Mouse (Mus musculus): ENCODE data around the gene Pptc7. TPM values are rescaled to one million over a fixed set of nuclear protein-coding genes. Genes with fewer than 3 reads are reported as not detected.

Gene Pptc7
- polyA plus RNA-seq, 2 experiments = 8.9 to 11.5 TPM

GRCm38 (mm10) chr5:122267899-122268298 lies 16.3 kb upstream of the Pptc7 start:
- no peak for ATAC-seq (ENCODE audit: low FRiP score, low read depth)
- H3K27me3 ChIP-seq (ENCODE audit: control insufficient read depth, insufficient read depth, low read length) = no peaks in the 10 kb centered on the region
- 32% methylated on average over 5 of the region's 5 CpGs for WGBS
- DNase-seq (ENCODE audit: low spot score) = peak; percentile 44
- no peak for TF ChIP-seq POLR2A (IDR thresholded peaks at IDR 0.05; ENCODE audit: borderline replicate concordance, extremely low read depth, insufficient read depth, insufficient read length)
- no peak overlapping the region for H3K27ac ChIP-seq (replicated peaks; ENCODE audit: low read depth, low read length)
- H3K4me2 ChIP-seq (replicated peaks; ENCODE audit: low read depth, low read length, severe bottlenecking) = no peak overlapping the region
- no peak overlapping the region for H3K4me3 ChIP-seq (replicated peaks; ENCODE audit: low read length)
- H3K36me3 ChIP-seq (ENCODE audit: control insufficient read depth, insufficient read depth, low read length) = no peaks in the 10 kb centered on the region
- H3K4me1 ChIP-seq (ENCODE audit: control insufficient read depth, insufficient read depth, low read length) = peaks cover 5% of the 10 kb centered on the region; the same call in 1 of the 2 replicates
- no peak overlapping the region for H3K9ac ChIP-seq (ENCODE audit: low read depth, low read length, severe bottlenecking)
- H3K9me3 ChIP-seq (ENCODE audit: control insufficient read depth, low read length) = no peaks in the 10 kb centered on the region

GRCm38 (mm10) chr5:122268858-122269604 lies 15.1 kb upstream of the Pptc7 start:
- WGBS = 66% methylated on average over 12 of the region's 12 CpGs
- Histone ChIP-seq H3K36me3 (ENCODE audit: control insufficient read depth, insufficient read depth, low read length) (no peaks in the 10 kb centered on the region), H3K27ac (replicated peaks; ENCODE audit: low read depth, low read length) (no peak overlapping the region), H3K9ac (ENCODE audit: low read depth, low read length, severe bottlenecking) (no peak overlapping the region), H3K9me3 (ENCODE audit: control insufficient read depth, low read length) (no peaks in the 10 kb centered on the region), H3K4me1 (ENCODE audit: control insufficient read depth, insufficient read depth, low read length) (no peaks in the 10 kb centered on the region), H3K4me2 (replicated peaks; ENCODE audit: low read depth, low read length, severe bottlenecking) (no peak overlapping the region), H3K4me3 (replicated peaks; ENCODE audit: low read length) (no peak overlapping the region), H3K27me3 (ENCODE audit: control insufficient read depth, insufficient read depth, low read length) (no peaks in the 10 kb centered on the region)
- DNase-seq (ENCODE audit: low spot score) (no peak), ATAC-seq (ENCODE audit: low FRiP score, low read depth) (no peak)
- no peak for TF ChIP-seq POLR2A (IDR thresholded peaks at IDR 0.05; ENCODE audit: borderline replicate concordance, extremely low read depth, insufficient read depth, insufficient read length)

- no peak for TF ChIP-seq POLR2A (IDR thresholded peaks at IDR 0.05; ENCODE audit: borderline replicate concordance, extremely low read depth, insufficient read depth, insufficient read length)
- H3K4me3 ChIP-seq (replicated peaks; ENCODE audit: low read length) = no peak overlapping the region
- ATAC-seq (ENCODE audit: low FRiP score, low read depth) (no peak), DNase-seq (ENCODE audit: low spot score) (no peak)
- no peaks in the 10 kb centered on the region for H3K27me3 ChIP-seq (ENCODE audit: control insufficient read depth, insufficient read depth, low read length)
- no peaks in the 10 kb centered on the region for H3K4me1 ChIP-seq (ENCODE audit: control insufficient read depth, insufficient read depth, low read length)
- H3K9me3 ChIP-seq (ENCODE audit: control insufficient read depth, low read length) = no peaks in the 10 kb centered on the region
- WGBS = 72% methylated on average over 5 of the region's 5 CpGs
- H3K9ac ChIP-seq (ENCODE audit: low read depth, low read length, severe bottlenecking) = no peak overlapping the region
- no peaks in the 10 kb centered on the region for H3K36me3 ChIP-seq (ENCODE audit: control insufficient read depth, insufficient read depth, low read length)
- H3K27ac ChIP-seq (replicated peaks; ENCODE audit: low read depth, low read length) = no peak overlapping the region
- H3K4me2 ChIP-seq (replicated peaks; ENCODE audit: low read depth, low read length, severe bottlenecking) = no peak overlapping the region
Measured at GRCm38 (mm10) chr5:122272821-122273220, 11.3 kb upstream of the Pptc7 start.

DNA sequence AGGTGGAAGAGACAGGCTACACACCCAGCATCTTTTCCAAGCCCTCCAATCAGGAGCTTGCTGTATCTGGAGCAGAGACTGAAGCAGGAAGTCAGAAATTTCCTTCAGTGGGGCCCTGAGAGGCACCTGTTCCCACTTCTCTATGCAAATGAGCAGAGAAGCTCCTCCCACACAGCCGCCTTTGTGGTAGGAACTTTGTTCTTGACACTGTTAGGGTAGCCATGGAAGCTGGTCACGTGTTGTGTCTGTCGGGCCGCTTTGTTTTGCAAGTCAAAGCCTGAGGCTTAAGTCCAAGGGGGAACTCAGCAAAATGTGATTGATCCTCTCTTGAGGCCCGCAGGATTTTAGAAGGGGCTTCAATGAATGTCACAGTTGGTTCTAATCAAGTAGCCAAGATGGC lies 9.4 kb upstream of the Pptc7 start:
- no peak for DNase-seq (ENCODE audit: low spot score)

GRCm38 (mm10) chr5:122278946-122279345 lies 5.2 kb upstream of the Pptc7 start:
- H3K36me3 ChIP-seq (ENCODE audit: control insufficient read depth, insufficient read depth, low read length) = no peaks in the 10 kb centered on the region
- H3K4me1 ChIP-seq (ENCODE audit: control insufficient read depth, insufficient read depth, low read length) = peaks cover 7% of the 10 kb centered on the region
- TF ChIP-seq POLR2A (IDR thresholded peaks at IDR 0.05; ENCODE audit: borderline replicate concordance, extremely low read depth, insufficient read depth, insufficient read length) = no peak
- no peak overlapping the region for H3K27ac ChIP-seq (replicated peaks; ENCODE audit: low read depth, low read length)
- 79% methylated on average over 7 of the region's 7 CpGs for WGBS
- H3K4me3 ChIP-seq (replicated peaks; ENCODE audit: low read length) = no peak overlapping the region
- H3K4me2 ChIP-seq (replicated peaks; ENCODE audit: low read depth, low read length, severe bottlenecking) = no peak overlapping the region
- DNase-seq (ENCODE audit: low spot score) = no peak
- no peak for ATAC-seq (ENCODE audit: low FRiP score, low read depth)
- H3K27me3 ChIP-seq (ENCODE audit: control insufficient read depth, insufficient read depth, low read length) = no peaks in the 10 kb centered on the region
- no peaks in the 10 kb centered on the region for H3K9me3 ChIP-seq (ENCODE audit: control insufficient read depth, low read length)
- no peak overlapping the region for H3K9ac ChIP-seq (ENCODE audit: low read depth, low read length, severe bottlenecking)

More for the DNA sequence above, 9.4 kb upstream of the Pptc7 start:
- ATAC-seq (ENCODE audit: low FRiP score, low read depth) = no peak
- no peak for TF ChIP-seq POLR2A (IDR thresholded peaks at IDR 0.05; ENCODE audit: borderline replicate concordance, extremely low read depth, insufficient read depth, insufficient read length)
- WGBS = 35% methylated on average over 5 of the region's 5 CpGs
- H3K9me3 ChIP-seq (ENCODE audit: control insufficient read depth, low read length) = no peaks in the 10 kb centered on the region
- no peak overlapping the region for H3K9ac ChIP-seq (ENCODE audit: low read depth, low read length, severe bottlenecking)
- no peaks in the 10 kb centered on the region for H3K27me3 ChIP-seq (ENCODE audit: control insufficient read depth, insufficient read depth, low read length)
- H3K27ac ChIP-seq (replicated peaks; ENCODE audit: low read depth, low read length) = no peak overlapping the region
- H3K4me3 ChIP-seq (replicated peaks; ENCODE audit: low read length) = no peak overlapping the region
- no peaks in the 10 kb centered on the region for H3K4me1 ChIP-seq (ENCODE audit: control insufficient read depth, insufficient read depth, low read length)
- no peak overlapping the region for H3K4me2 ChIP-seq (replicated peaks; ENCODE audit: low read depth, low read length, severe bottlenecking)
- no peaks in the 10 kb centered on the region for H3K36me3 ChIP-seq (ENCODE audit: control insufficient read depth, insufficient read depth, low read length)

All from limb, embryonic 14.5 days (tissue).